Mouse (Mus musculus): ENCODE measurements around the gene Sh3d19.

Gene Sh3d19

GRCm38 (mm10) chr3:86139660-86140059, 168.8 kb downstream of the Sh3d19 start:
- DNase-seq (ENCODE audit: low spot score), result no peak

- no peak for DNase-seq (ENCODE audit: low spot score)
Observed at GRCm38 (mm10) chr3:86141366-86141765, 170.5 kb downstream of the Sh3d19 start.

DNA sequence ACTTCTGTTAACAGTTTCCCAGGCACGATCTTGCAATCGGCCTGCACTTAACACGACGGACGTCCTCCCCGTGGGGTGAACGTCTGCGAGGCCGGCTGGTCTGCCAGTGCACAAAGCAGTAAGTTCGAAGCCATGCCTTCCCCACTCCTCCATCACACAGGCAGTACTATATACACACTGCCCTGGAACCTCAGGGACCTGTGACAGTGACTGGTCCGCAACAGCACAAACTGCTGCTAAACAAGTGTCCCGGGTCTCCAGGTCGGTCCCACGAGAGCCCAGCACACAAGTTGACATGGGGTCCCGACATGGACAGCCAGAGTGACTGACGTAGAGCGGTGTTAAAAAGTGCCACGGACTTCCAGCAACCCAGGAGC, 171.0 kb downstream of the Sh3d19 start:
- DNase-seq (ENCODE audit: low spot score), result no peak

DNA sequence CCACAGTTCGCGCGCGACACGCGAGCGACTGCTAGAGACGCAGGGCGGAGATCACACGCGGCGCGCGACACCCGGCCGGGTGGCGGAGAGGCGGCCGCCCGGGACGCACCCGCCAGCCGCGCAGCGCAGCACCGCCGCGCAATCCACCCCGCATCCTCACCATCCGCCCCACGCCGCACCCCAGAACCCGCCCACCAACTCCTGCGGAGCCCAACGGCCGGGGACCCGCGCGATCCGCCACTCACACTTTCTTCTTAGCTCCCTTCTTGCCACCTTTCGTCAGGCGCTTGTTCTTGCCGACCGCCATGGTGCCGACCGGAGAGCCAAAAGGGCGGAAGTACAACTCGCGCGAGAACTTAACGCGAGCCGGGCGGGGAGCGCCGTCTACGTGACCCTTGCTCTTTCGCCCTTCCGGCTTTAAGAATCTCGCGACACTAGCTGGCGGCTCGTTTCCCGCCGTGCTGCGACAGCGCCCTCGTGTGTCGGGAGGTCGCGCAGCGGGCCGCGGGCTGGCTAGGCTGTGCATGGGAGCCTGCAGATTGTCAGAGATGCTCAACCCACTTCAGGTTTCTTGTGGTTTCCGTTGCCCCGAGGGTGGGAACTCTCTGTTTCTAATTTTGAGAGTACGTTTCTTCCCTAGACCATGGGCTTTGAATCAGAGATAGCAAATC, 171.5 kb downstream of the Sh3d19 start, which contains the start of gene Rps3a1:
Gene Rps3a1 (minus strand): TSS at position 440 of the 671 bp plus-strand sequence.
- peak; percentile 100 for DNase-seq (ENCODE audit: low spot score)

- no peak for DNase-seq (ENCODE audit: low spot score)
Observed at GRCm38 (mm10) chr3:86142934-86143317, 172.0 kb downstream of the Sh3d19 start.

GRCm38 (mm10) chr3:86143343-86143742, 172.4 kb downstream of the Sh3d19 start:
- no peak for DNase-seq (ENCODE audit: low spot score)

DNA sequence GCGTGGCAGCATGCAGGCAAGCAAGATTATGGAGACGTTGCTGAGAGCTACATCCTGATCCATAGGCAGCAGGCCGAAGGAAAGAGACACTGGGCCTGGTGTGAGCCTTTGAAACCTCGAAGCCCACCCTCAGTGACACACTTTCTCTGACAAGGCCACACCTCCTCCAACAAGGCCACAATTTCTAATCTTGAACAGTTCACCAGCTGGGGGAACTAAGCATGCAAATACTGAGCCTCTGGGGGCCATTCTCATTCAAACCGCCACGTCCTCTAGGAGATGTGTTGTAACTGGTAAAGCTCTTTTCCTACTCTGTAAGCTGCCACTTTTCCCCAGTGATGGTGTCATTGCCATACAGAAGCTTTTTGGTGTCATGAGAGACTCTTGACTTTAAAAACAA, 178.2 kb downstream of the Sh3d19 start:
- DNase-seq (ENCODE audit: low spot score), result no peak

DNA sequence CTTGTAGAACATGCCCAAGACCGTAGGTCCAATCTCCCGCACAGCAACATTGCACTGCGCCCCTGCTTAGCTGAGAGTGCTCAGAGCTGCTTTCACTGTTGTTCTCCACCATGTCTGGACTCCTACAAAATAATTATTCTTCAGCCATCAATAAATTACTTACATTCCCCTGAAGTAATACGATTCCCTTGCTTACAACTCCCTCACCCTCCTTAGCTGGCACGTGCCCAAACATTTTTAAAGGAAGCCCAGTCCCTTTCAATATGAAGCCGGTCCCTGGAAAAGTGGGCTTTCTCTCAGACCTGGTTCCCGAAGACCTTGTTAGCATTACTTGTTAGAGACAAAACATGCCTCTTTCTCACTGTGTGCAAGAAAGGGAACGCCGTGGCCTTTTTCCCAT, 178.6 kb downstream of the Sh3d19 start:
- DNase-seq (ENCODE audit: low spot score), result no peak

- DNase-seq (ENCODE audit: low spot score), result no peak
Observed at GRCm38 (mm10) chr3:86168841-86169425, 198.0 kb downstream of the Sh3d19 start.

DNA sequence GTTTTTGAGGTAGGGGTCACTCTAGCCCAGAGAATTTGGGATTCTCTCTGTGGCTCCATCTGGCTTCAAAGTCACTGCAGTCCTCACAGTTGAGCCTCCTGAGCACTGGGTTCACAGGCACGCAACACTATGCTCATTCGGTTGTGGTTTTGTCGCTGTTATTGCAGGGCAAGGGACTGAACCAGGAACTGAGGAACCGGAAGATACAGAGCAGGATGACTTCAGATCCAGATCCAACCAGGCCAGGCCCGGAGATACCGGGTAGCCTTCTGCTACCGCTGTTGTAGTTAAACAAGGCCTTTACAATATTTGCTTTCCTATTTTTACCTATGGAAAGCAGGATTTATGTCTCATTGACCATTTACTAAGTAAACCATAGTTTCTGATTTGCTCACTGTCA, 208.8 kb downstream of the Sh3d19 start:
- DNase-seq (ENCODE audit: low spot score), result no peak
